Mouse (Mus musculus) testis, postnatal 10 days (tissue): ENCODE results near the gene Sema7a.
A peak's percentile ranks its signal among the peaks of the same experiment; 100 is the strongest.

Experiments
- DNase-seq: peaks from one replicate; pipeline ENCODE4 v3.0.0; 2021; ENCODE audit warnings: low spot score

The Sema7a gene

GRCm38 (mm10) chr9:57939431-57940348 lies at the start of gene Sema7a:
Sema7a (plus strand) TSS chr9:57940112.
- DNase-seq: peak; percentile 88

- no peak for DNase-seq
Observed at GRCm38 (mm10) chr9:57900478-57900877, 39.4 kb upstream of the Sema7a start.

- no peak for DNase-seq
Observed at GRCm38 (mm10) chr9:57901197-57901596, 38.7 kb upstream of the Sema7a start.

GRCm38 (mm10) chr9:57901601-57902000 lies 38.3 kb upstream of the Sema7a start:
- no peak for DNase-seq

DNA sequence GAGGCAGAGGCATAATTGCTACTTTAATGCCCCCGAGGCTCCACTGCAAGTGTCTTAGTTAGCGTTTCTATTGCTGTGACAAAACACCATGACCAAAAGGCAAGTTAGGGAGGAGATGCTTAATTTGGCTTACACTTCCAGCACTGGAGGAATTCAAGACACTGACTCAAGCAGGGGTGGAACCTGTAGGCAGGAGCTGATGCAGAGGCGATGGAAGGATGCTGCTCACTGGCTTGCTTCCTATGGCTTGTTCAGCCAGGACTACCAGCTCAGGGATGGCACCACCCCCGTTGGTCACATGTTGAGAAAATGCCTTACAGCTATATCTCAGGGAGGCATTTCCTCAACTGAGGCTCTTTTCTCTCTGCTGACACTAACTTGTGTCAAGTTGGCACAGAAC lies 37.8 kb upstream of the Sema7a start:
- no peak for DNase-seq

DNA sequence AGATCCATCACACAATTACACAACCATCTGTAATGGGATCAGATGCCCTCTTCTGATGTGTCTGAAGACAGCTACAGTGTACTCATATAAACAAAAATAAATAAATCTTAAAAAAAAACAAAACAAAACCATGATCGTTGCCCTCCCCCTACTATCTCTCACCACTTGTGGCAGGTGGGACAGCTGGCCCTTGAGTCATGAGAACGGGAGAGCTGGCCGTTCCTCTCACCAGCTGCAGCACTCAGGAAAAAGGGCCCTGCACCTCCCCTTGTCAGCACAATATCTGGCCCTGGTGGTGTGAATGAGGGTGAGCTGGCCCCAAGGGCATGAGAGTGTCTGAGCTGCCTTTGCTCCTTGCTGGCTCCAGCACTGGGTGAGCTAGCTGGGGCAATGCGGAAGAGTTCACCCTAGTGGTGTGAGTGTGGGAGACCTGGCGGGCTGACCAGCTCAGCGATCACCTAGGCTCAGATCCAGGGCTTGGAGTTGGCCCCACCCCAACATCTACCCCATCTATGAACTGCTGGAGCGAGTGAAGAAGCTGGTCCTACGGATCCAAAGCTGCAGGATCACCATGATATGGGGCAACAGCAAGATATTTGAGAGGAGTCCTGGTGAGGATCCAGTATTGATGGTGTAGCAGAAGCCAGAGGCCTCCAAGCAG lies 36.2 kb upstream of the Sema7a start:
- DNase-seq: no peak

DNA sequence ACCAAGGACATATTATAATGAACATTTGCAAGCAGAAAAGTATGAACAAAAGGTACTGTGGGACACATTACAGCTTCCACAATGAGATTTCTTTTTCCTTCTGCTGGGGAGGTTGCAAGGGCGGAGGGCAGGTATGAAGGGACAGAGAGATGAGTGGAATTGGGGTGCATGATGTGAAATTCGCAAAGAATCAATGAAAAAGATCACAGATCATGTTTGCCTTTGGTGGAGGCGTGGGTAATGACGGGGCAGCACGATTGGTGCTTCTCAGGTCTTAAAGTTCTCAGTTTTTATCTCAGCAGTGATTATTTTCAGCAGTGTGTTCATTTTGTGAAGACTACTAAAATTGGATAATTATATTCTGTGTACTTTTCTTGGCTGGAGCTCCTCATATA lies 35.7 kb upstream of the Sema7a start:
- no peak for DNase-seq

GRCm38 (mm10) chr9:57907206-57907605 lies 32.7 kb upstream of the Sema7a start:
- DNase-seq: no peak

GRCm38 (mm10) chr9:57910254-57911160 lies 29.4 kb upstream of the Sema7a start, which contains the start of gene Ubl7:
Ubl7 (plus strand) TSS chr9:57910979.
- DNase-seq: peak; percentile 88

DNA sequence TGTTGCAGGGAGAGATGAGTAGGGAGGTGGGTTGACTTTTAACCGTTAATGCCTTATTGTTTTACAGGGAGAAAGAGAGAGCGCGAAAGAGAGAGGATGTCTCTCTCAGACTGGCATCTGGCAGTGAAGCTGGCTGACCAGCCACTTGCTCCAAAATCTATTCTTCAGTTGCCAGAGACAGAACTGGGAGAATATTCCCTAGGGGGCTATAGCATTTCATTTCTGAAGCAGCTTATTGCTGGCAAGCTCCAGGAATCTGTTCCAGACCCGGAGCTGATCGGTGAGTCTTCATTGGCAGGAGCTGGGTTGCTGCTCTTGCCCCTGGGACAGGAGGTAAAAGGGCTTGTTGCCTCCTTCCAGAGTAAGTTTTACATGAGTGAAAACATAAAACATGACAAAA lies 27.3 kb upstream of the Sema7a start:
- DNase-seq: no peak

- no peak for DNase-seq
Observed at GRCm38 (mm10) chr9:57921491-57922060, 18.3 kb upstream of the Sema7a start.

DNA sequence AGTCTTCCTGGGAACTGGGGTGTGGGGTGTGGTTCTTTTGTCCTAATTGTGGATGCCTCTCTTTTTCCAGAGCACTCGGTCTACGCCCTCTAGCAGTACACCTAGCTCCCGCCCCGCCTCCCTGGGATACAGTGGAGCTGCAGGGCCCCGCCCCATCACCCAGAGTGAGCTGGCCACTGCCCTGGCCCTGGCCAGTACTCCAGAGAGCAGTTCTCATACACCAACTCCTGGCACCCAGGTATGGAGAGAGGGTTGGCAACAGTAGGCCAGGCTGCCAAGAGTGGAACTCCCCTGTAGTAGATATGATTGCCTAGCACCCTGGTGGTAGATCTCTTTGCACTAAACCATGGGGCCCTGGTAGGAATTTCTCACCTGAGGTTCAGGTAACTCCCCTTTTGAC lies 17.5 kb upstream of the Sema7a start:
- DNase-seq: no peak

GRCm38 (mm10) chr9:57923046-57923445 lies 16.9 kb upstream of the Sema7a start:
- no peak for DNase-seq

DNA sequence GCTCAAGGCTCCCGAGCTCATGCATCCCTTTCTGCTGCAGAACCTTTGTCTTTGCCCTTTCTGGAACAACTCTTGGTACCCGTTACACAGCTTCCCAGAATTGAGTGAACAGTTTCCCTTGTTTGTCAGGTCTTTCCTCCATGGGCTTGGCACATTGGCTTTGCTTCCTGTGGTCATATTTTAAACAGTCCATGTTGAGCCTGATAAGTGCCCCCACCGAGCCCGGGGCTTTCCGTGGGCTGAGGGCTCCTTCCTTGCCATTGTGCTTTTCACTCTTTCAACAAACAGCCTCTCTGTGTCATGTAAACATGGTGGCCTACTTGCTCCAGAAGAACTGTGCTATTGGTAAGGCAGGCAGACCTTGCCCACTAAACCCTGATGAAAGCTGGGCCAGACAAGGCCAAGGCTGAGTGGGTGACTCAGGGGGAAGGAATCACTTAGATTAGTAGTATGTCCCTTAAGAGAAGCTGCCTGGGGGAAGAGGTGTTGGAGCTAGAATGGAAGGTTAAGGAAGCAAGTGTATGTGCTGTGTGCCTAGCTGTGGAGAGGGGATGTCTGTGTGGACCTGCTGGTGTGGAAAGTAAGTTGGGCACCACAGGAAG lies 8.6 kb upstream of the Sema7a start:
- DNase-seq: no peak

- no peak for DNase-seq
Observed at GRCm38 (mm10) chr9:57932253-57932652, 7.7 kb upstream of the Sema7a start.

- no peak for DNase-seq
Observed at GRCm38 (mm10) chr9:57932831-57933602, 6.9 kb upstream of the Sema7a start.

GRCm38 (mm10) chr9:57935683-57936437 lies 4.1 kb upstream of the Sema7a start:
- DNase-seq: peak; percentile 95

DNA sequence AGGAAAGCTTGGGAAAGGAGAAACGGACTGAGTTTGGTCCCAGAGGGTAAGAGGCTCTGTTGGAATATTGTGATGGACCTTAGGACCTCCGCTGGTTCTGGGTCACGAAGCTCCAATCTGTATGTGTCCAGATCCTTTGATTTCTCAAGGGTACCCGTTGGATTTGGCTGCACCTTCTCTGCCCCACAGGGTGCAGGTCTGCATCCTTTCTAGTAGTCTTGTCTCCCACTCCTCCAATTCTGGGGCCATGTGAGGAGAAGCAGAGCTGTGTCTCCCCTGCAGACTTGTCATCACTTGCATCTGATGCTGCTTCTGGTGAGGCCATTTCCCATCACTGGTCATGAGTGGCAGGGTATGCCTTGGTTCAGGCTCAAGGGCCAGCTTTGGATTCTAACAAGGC lies 2.7 kb upstream of the Sema7a start:
- no peak for DNase-seq

- DNase-seq: peak; percentile 40
Observed at GRCm38 (mm10) chr9:57937651-57938050, 2.3 kb upstream of the Sema7a start.
